17 mouse cellular contexts compared by ENCODE assay signal in the genomic region with DNA sequence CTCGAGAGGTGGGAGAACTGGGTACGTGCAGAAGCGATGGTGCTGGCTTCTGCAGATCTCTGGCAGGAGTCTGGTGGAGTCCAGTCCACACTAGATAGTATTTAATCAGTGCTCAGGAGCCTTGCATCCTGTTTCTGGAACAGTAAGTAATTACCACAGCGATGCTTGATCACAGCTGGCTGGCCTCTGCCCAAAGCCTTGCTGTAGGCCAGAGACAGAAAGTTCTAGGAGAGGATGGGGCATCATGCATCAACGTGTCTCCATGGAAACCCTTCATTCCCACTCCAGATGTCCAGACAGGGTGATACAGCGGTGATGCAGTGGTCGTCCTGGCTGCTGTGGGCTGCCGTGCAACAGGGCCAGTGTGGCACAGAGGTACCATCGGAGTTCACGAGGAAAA. TPM values are rescaled to one million over a fixed set of nuclear protein-coding genes. Genes with fewer than 3 reads are reported as not detected.
DNase-seq lines count a peak whose midpoint lies in the region; ATAC-seq and TF ChIP-seq lines count a peak whose summit lies in the region.
"Had no signal": no experiment of that assay in that cellular context is flagged by ENCODE, and none has a peak within 500 bp of the region (broad histone marks: within the 10 kb centered on the region; RNA-seq: fewer than 3 reads in every experiment).

No protein-coding gene starts in this region.

- intact Hi-C loops in heart, adult 2 months (cut with DNase I): no loop called here

- no peak for TF ChIP-seq CTCF in heart, adult 2 months (IDR thresholded peaks at IDR 0.05)
- TF ChIP-seq CTCF in lung, adult 2 months (IDR thresholded peaks at IDR 0.05; ENCODE audit: insufficient read depth, low read length): no peak

- H3K27ac ChIP-seq in heart, adult 2 months: peak overlapping the region; percentile 60
- peak overlapping the region; percentile 16; the same call in 1 of the 2 replicates for H3K27ac ChIP-seq in lung, embryonic 15.5 days
- H3K27ac ChIP-seq: embryonic facial prominence, embryonic 10.5 days; forebrain, embryonic 15.5 days; hindbrain, embryonic 10.5 days; kidney, postnatal 0 days; limb, embryonic 13.5 days; midbrain, embryonic 15.5 days had no signal

- no peak overlapping the region for H3K4me2 ChIP-seq in lung, embryonic 15.5 days
- H3K4me2 ChIP-seq: forebrain, embryonic 15.5 days; limb, embryonic 13.5 days; midbrain, embryonic 15.5 days had no signal

- no peaks in the 10 kb centered on the region for H3K79me2 ChIP-seq in heart, adult 2 months (replicated peaks; ENCODE audit: control insufficient read depth, insufficient read depth, low read length)

- peaks cover 46% of the 10 kb centered on the region for H3K4me1 ChIP-seq in heart, adult 2 months (ENCODE audit: control insufficient read depth, insufficient read depth, low read length)
- peaks cover 57% of the 10 kb centered on the region for H3K4me1 ChIP-seq in lung, embryonic 15.5 days
- peaks cover 56% of the 10 kb centered on the region for H3K4me1 ChIP-seq in lung, adult 2 months (ENCODE audit: control insufficient read depth, insufficient read depth, low read length)
- H3K4me1 ChIP-seq: forebrain, embryonic 15.5 days had no signal

- no peak for TF ChIP-seq POLR2A in heart, adult 2 months (IDR thresholded peaks at IDR 0.05; ENCODE audit: insufficient read depth, low read depth, low read length)
- no peak for TF ChIP-seq POLR2A in lung, adult 2 months (IDR thresholded peaks at IDR 0.05; ENCODE audit: borderline replicate concordance, extremely low read depth, low read depth, low read length)

- peak in 1 of 2 experiments; percentile 47 for DNase-seq in heart, adult 2 months
- DNase-seq in heart, adult 8-10 months (ENCODE audit: low spot score): no peak
- DNase-seq in lung, adult 2 months: no peak
- peak; percentile 60 for DNase-seq in MN1 (ENCODE audit: low spot score)
- peak; percentile 68 for DNase-seq in gastrocnemius, postnatal 25 days
- DNase-seq in embryo, embryonic 9.5 days (ENCODE audit: extremely low spot score): no peak
- DNase-seq in urinary bladder, postnatal 10 days (ENCODE audit: low spot score): no peak
- DNase-seq: cerebellum, postnatal 14 days had no signal

- peak; percentile 54; the same call in 1 of the 2 replicates for TF ChIP-seq EP300 in heart, adult 2 months (IDR thresholded peaks at IDR 0.05; ENCODE audit: insufficient read depth, low read depth, low read length)

- no peak overlapping the region for H3K4me3 ChIP-seq in heart, adult 2 months
- no peak overlapping the region for H3K4me3 ChIP-seq in lung, embryonic 15.5 days
- no peak overlapping the region for H3K4me3 ChIP-seq in lung, adult 2 months (replicated peaks; ENCODE audit: extremely low read depth, low read depth, low read length)
- H3K4me3 ChIP-seq: embryonic facial prominence, embryonic 10.5 days; erythroblast, embryonic 14.5 days; forebrain, embryonic 15.5 days; hindbrain, embryonic 10.5 days; limb, embryonic 13.5 days; midbrain, embryonic 15.5 days had no signal

- no peak for ATAC-seq in lung, embryonic 15.5 days (ENCODE audit: borderline replicate concordance, extremely low read depth, low FRiP score, low TSS enrichment)
- ATAC-seq: forebrain, embryonic 15.5 days; midbrain, embryonic 15.5 days had no signal

- no peaks in the 10 kb centered on the region for H3K27me3 ChIP-seq in heart, adult 2 months (ENCODE audit: control insufficient read depth, insufficient read depth, low read length)
- no peaks in the 10 kb centered on the region for H3K27me3 ChIP-seq in lung, embryonic 15.5 days
- H3K27me3 ChIP-seq: forebrain, embryonic 15.5 days; limb, embryonic 13.5 days; midbrain, embryonic 15.5 days had no signal

- H3K9ac ChIP-seq in heart, adult 2 months (ENCODE audit: low read depth, low read length): no peak overlapping the region
- no peak overlapping the region for H3K9ac ChIP-seq in lung, embryonic 15.5 days
- H3K9ac ChIP-seq: forebrain, embryonic 15.5 days; limb, embryonic 13.5 days; midbrain, embryonic 15.5 days had no signal

- H3K9me3 ChIP-seq in lung, embryonic 15.5 days: no peaks in the 10 kb centered on the region
- H3K9me3 ChIP-seq: embryonic facial prominence, embryonic 10.5 days; forebrain, embryonic 15.5 days; hindbrain, embryonic 10.5 days; limb, embryonic 13.5 days; midbrain, embryonic 15.5 days had no signal

- H3K36me3 ChIP-seq in heart, adult 2 months (ENCODE audit: control insufficient read depth, insufficient read depth, low read length): peaks cover 3% of the 10 kb centered on the region; the same call in 1 of the 2 replicates
- no peaks in the 10 kb centered on the region for H3K36me3 ChIP-seq in lung, embryonic 15.5 days
- H3K36me3 ChIP-seq: embryonic facial prominence, embryonic 10.5 days; forebrain, embryonic 15.5 days; hindbrain, embryonic 10.5 days; limb, embryonic 13.5 days; midbrain, embryonic 15.5 days had no signal

- 57% methylated on average over 10 of the region's 10 CpGs for WGBS in heart, adult 2 months
- 71% methylated on average over 10 of the region's 10 CpGs for WGBS in lung, embryonic 15.5 days
- WGBS in lung, adult 2 months: 59% methylated on average over 10 of the region's 10 CpGs

RNA-seq across cellular contexts. Expression of a gene that starts 7.6 kb away (rescaled TPM):
- total RNA-seq in heart, adult 2 months (2021): 10 to 100 TPM; 13.2 to 20.1 TPM
- polyA plus RNA-seq in heart, adult 2 months (2012; rRNA removed): 14.3 and 19.1 TPM in 2 replicates
- 10 to 100 TPM; 11.1 to 16.8 (median 13.5) TPM for total RNA-seq in heart, adult 8-10 months (2022)
- polyA plus RNA-seq in lung, embryonic 15.5 days (2015; fragmentation: Nextera tagmentation; extraction: Ambion mirVana): 15.3 and 16.5 TPM in 2 replicates
- 75.3 and 85.2 TPM in 2 replicates for polyA plus RNA-seq in lung, adult 2 months (2012; rRNA removed)
- total RNA-seq in gastrocnemius, postnatal 25 days (2021): 1 to 10 TPM; 4.3 to 4.7 TPM

RNA-seq across cellular contexts. Expression of a gene that starts 43.7 kb away (rescaled TPM):
- total RNA-seq in heart, adult 2 months (2021): under 1 TPM; 0.48 to 0.60 TPM
- polyA plus RNA-seq in heart, adult 2 months (2012; rRNA removed): 1.8 and 2.3 TPM in 2 replicates
- total RNA-seq in heart, adult 8-10 months (2022): under 1 TPM; 0.19 to 0.69 (median 0.33) TPM
- polyA plus RNA-seq in lung, embryonic 15.5 days (2015; fragmentation: Nextera tagmentation; extraction: Ambion mirVana): 0.30 and 0.74 TPM in 2 replicates
- 7.6 and 8.8 TPM in 2 replicates for polyA plus RNA-seq in lung, adult 2 months (2012; rRNA removed)
- total RNA-seq in gastrocnemius, postnatal 25 days (2021): under 1 TPM; 0.15 to 0.27 TPM
- total RNA-seq: MEL had no signal

Comparison
In these comparisons a context has a peak if more than half of its experiments do, and no peak if none do; other contexts are left out.
1. DNase-seq: peak in MN1 (single experiment) and gastrocnemius, postnatal 25 days (single experiment); none in heart, adult 8-10 months (single experiment), lung, adult 2 months (single experiment), embryo, embryonic 9.5 days (single experiment) and urinary bladder, postnatal 10 days (single experiment).